Mouse (Mus musculus): ENCODE data around the gene Hoxa13. TPM values are rescaled to one million over a fixed set of nuclear protein-coding genes. Genes with fewer than 3 reads are reported as not detected.
A peak's percentile ranks its signal among the peaks of the same experiment; 100 is the strongest.

Hoxa13 gene
- 0.13 and 0.43 TPM in 2 replicates for polyA plus RNA-seq (2015; fragmentation: Nextera tagmentation; extraction: Ambion mirVana)

GRCm38 (mm10) chr6:52260654-52261575 lies at the start of gene Hoxa13:
Hoxa13 (minus strand) TSS chr6:52260880.
- peaks cover 96% of the 10 kb centered on the region for H3K27me3 ChIP-seq
- H3K27ac ChIP-seq, result no peak within 1 kb of the TSS
- H3K9ac ChIP-seq, result no peak within 1 kb of the TSS
- peaks cover 22% of the 10 kb centered on the region for H3K4me1 ChIP-seq
- peak within 1 kb of the TSS; percentile 74 for H3K4me2 ChIP-seq
- peak; percentile 62; the same call in 1 of the 2 replicates for ATAC-seq (replicated peaks; ENCODE audit: low FRiP score)
- H3K36me3 ChIP-seq, result no peaks in the 10 kb centered on the region
- WGBS, result under 1% methylated on average over 47 of the region's 72 CpGs
- peak within 1 kb of the TSS; percentile 46 for H3K4me3 ChIP-seq (replicated peaks)
- no peaks in the 10 kb centered on the region for H3K9me3 ChIP-seq (replicated peaks)

DNA sequence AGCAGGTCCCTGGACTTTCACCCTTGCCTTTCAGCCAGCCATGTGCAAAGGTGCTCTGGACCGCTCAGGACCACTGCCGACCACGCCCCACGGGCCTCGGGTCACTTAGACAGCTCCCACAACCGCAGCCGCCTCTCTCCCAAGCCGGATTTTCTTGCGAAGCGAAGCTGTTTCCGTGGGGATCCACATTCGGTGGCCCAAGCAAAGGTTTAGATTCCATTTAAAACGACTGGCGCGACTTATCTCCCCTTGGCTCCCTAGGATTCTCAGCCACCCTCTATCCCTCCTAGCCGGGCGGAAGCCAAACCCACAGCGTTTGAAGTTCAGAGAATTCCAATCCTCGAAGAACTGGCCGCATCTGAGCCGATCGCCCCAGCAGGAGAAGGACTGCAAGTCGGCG lies 49.7 kb upstream of the Hoxa13 start:
- H3K27me3 ChIP-seq, result peaks cover 99% of the 10 kb centered on the region
- under 1% methylated on average over 24 of the region's 24 CpGs for WGBS
- H3K4me3 ChIP-seq (replicated peaks), result peak overlapping the region; percentile 5; the same call in 1 of the 2 replicates
- H3K4me1 ChIP-seq, result peaks cover 34% of the 10 kb centered on the region
- peak overlapping the region; percentile 39 for H3K4me2 ChIP-seq
- H3K36me3 ChIP-seq, result no peaks in the 10 kb centered on the region
- H3K9me3 ChIP-seq (replicated peaks), result no peaks in the 10 kb centered on the region
- no peak for ATAC-seq (replicated peaks; ENCODE audit: low FRiP score)
- H3K27ac ChIP-seq, result no peak overlapping the region
- no peak overlapping the region for H3K9ac ChIP-seq

DNA sequence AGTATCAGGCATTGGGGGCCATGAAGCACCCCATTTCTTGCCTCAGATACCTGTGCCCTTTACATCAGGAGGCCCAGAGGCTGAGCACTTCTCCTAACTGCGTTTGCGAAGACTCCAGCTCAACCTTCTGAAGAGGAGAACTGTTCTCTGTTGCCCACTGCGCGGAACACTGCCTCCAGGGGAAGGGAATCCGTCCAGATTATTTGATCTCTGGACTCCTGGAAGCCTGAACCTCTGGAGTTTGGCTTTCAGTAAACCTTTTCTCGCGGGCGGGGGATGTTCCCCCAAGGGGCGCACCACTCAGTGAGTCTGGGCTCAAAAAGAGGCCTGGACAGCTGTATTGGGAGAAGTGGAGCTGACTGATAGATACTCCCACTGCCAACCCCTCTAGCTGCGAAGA lies 49.1 kb upstream of the Hoxa13 start:
- 0 out of 2 replicates have a peak overlapping the region, but pooled peaks have one; percentile 5 for H3K4me3 ChIP-seq (replicated peaks)
- H3K9ac ChIP-seq, result no peak overlapping the region
- H3K36me3 ChIP-seq, result no peaks in the 10 kb centered on the region
- no peak overlapping the region for H3K4me2 ChIP-seq
- H3K27ac ChIP-seq, result no peak overlapping the region
- 37% methylated on average over 10 of the region's 10 CpGs for WGBS
- no peak for ATAC-seq (replicated peaks; ENCODE audit: low FRiP score)
- H3K4me1 ChIP-seq, result peaks cover 34% of the 10 kb centered on the region
- no peaks in the 10 kb centered on the region for H3K9me3 ChIP-seq (replicated peaks)
- peaks cover 97% of the 10 kb centered on the region for H3K27me3 ChIP-seq

- Histone ChIP-seq H3K27ac (no peak overlapping the region), H3K9me3 (replicated peaks) (no peaks in the 10 kb centered on the region), H3K4me3 (replicated peaks) (peak overlapping the region; percentile 47), H3K4me2 (peak overlapping the region; percentile 74), H3K9ac (peak overlapping the region; percentile 15; the same call in 1 of the 2 replicates), H3K4me1 (peaks cover 17% of the 10 kb centered on the region), H3K27me3 (peaks cover 74% of the 10 kb centered on the region), H3K36me3 (no peaks in the 10 kb centered on the region)
- WGBS, result under 1% methylated on average over 30 of the region's 30 CpGs
- ATAC-seq (replicated peaks; ENCODE audit: low FRiP score), result peak; percentile 82
Measured at GRCm38 (mm10) chr6:52305877-52306389, 45.3 kb upstream of the Hoxa13 start.

DNA sequence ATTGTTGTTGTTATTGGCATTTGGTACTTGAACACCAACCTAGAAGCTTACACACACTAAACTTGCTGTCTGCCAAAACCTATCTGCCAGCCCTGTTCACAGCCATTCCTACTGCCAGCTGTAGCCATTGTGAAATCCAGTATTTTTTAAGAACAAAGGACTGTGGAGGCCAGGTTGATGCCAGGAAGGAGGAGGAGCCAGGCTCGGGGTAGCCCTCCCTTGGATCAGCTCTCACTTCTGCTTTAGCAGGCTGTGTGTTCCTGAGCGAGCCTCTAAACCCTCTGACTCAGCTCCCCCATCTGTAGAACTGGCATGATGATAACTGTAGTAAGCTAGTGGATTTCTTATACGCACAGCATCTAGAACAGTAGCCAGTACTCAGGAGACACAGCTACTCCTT lies 42.7 kb upstream of the Hoxa13 start:
- Histone ChIP-seq H3K27ac (no peak overlapping the region), H3K4me3 (replicated peaks) (no peak overlapping the region), H3K36me3 (no peaks in the 10 kb centered on the region), H3K27me3 (peaks cover 62% of the 10 kb centered on the region), H3K9me3 (replicated peaks) (no peaks in the 10 kb centered on the region), H3K4me2 (no peak overlapping the region), H3K4me1 (peaks cover 8% of the 10 kb centered on the region), H3K9ac (no peak overlapping the region)
- no peak for ATAC-seq (replicated peaks; ENCODE audit: low FRiP score)
- WGBS, result 57% methylated on average over 3 of the region's 3 CpGs

- Histone ChIP-seq H3K27me3 (peaks cover 53% of the 10 kb centered on the region), H3K4me3 (replicated peaks) (no peak overlapping the region), H3K36me3 (no peaks in the 10 kb centered on the region), H3K9me3 (replicated peaks) (no peaks in the 10 kb centered on the region), H3K27ac (no peak overlapping the region), H3K4me2 (no peak overlapping the region), H3K4me1 (peaks cover 2% of the 10 kb centered on the region), H3K9ac (no peak overlapping the region)
- no peak for ATAC-seq (replicated peaks; ENCODE audit: low FRiP score)
- WGBS, result 82% methylated on average over 4 of the region's 4 CpGs
Measured at GRCm38 (mm10) chr6:52300806-52301205, 40.1 kb upstream of the Hoxa13 start.

GRCm38 (mm10) chr6:52298511-52298910 lies 37.8 kb upstream of the Hoxa13 start:
- Histone ChIP-seq H3K36me3 (no peaks in the 10 kb centered on the region), H3K4me2 (no peak overlapping the region), H3K4me3 (replicated peaks) (no peak overlapping the region), H3K9ac (no peak overlapping the region), H3K4me1 (no peaks in the 10 kb centered on the region), H3K27ac (no peak overlapping the region), H3K27me3 (peaks cover 56% of the 10 kb centered on the region), H3K9me3 (replicated peaks) (no peaks in the 10 kb centered on the region)
- no peak for ATAC-seq (replicated peaks; ENCODE audit: low FRiP score)
- 52% methylated on average over 4 of the region's 4 CpGs for WGBS

DNA sequence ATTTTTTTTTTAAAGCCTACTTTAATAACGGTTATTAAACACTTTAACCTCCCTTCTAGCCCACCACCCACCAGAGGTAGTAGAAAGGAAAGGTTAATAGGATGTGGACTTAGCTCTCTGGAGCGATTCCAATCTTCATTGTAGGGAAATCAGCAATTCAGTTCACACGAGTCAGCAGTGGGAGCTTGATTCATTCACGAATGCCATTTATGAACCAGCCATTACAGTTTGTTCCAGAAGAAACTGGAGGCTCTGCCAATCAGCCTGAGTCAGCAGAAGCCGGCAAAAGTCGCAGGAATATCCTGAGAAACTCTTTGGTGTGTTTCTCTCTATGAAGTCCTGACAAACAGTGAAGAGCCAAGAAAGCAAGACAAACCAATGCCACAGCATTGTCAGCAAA lies 33.9 kb upstream of the Hoxa13 start:
- H3K4me2 ChIP-seq, result no peak overlapping the region
- peaks cover 14% of the 10 kb centered on the region for H3K4me1 ChIP-seq
- H3K27me3 ChIP-seq, result peaks cover 74% of the 10 kb centered on the region
- no peaks in the 10 kb centered on the region for H3K9me3 ChIP-seq (replicated peaks)
- no peak for ATAC-seq (replicated peaks; ENCODE audit: low FRiP score)
- WGBS, result 74% methylated on average over 6 of the region's 6 CpGs
- H3K27ac ChIP-seq, result no peak overlapping the region
- H3K4me3 ChIP-seq (replicated peaks), result no peak overlapping the region
- H3K36me3 ChIP-seq, result no peaks in the 10 kb centered on the region
- no peak overlapping the region for H3K9ac ChIP-seq

GRCm38 (mm10) chr6:52292328-52292727 lies 31.6 kb upstream of the Hoxa13 start:
- H3K4me2 ChIP-seq, result no peak overlapping the region
- no peaks in the 10 kb centered on the region for H3K36me3 ChIP-seq
- peaks cover 85% of the 10 kb centered on the region for H3K27me3 ChIP-seq
- H3K4me3 ChIP-seq (replicated peaks), result no peak overlapping the region
- H3K4me1 ChIP-seq, result peaks cover 14% of the 10 kb centered on the region
- H3K9ac ChIP-seq, result no peak overlapping the region
- no peak for ATAC-seq (replicated peaks; ENCODE audit: low FRiP score)
- 72% methylated on average over 7 of the region's 7 CpGs for WGBS
- H3K9me3 ChIP-seq (replicated peaks), result no peaks in the 10 kb centered on the region
- H3K27ac ChIP-seq, result no peak overlapping the region

- H3K36me3 ChIP-seq, result no peaks in the 10 kb centered on the region
- H3K9me3 ChIP-seq (replicated peaks), result no peaks in the 10 kb centered on the region
- no peak overlapping the region for H3K9ac ChIP-seq
- H3K27ac ChIP-seq, result no peak overlapping the region
- WGBS, result 3% methylated on average over 45 of the region's 45 CpGs
- peaks cover 80% of the 10 kb centered on the region for H3K27me3 ChIP-seq
- H3K4me1 ChIP-seq, result peaks cover 14% of the 10 kb centered on the region
- ATAC-seq (replicated peaks; ENCODE audit: low FRiP score), result no peak
- H3K4me2 ChIP-seq, result peak overlapping the region; percentile 68
- H3K4me3 ChIP-seq (replicated peaks), result peak overlapping the region; percentile 37
Measured at GRCm38 (mm10) chr6:52291021-52291860, 30.6 kb upstream of the Hoxa13 start.

- Histone ChIP-seq H3K9me3 (replicated peaks) (no peaks in the 10 kb centered on the region), H3K27ac (no peak overlapping the region), H3K4me1 (peaks cover 14% of the 10 kb centered on the region), H3K27me3 (peaks cover 75% of the 10 kb centered on the region), H3K36me3 (no peaks in the 10 kb centered on the region), H3K9ac (no peak overlapping the region), H3K4me2 (no peak overlapping the region), H3K4me3 (replicated peaks) (no peak overlapping the region)
- 8% methylated on average over 12 of the region's 12 CpGs for WGBS
- ATAC-seq (replicated peaks; ENCODE audit: low FRiP score), result no peak
Measured at GRCm38 (mm10) chr6:52290186-52290585, 29.5 kb upstream of the Hoxa13 start.

GRCm38 (mm10) chr6:52283896-52284295 lies 23.2 kb upstream of the Hoxa13 start:
- Histone ChIP-seq H3K4me3 (replicated peaks) (no peak overlapping the region), H3K9ac (no peak overlapping the region), H3K4me1 (no peaks in the 10 kb centered on the region), H3K27ac (no peak overlapping the region), H3K27me3 (peaks cover 49% of the 10 kb centered on the region), H3K9me3 (replicated peaks) (no peaks in the 10 kb centered on the region), H3K36me3 (no peaks in the 10 kb centered on the region), H3K4me2 (no peak overlapping the region)
- no peak for ATAC-seq (replicated peaks; ENCODE audit: low FRiP score)
- 64% methylated on average over 5 of the region's 5 CpGs for WGBS

Measured in kidney, embryonic 15.5 days (tissue).